Mouse (Mus musculus) liver, adult 2 months (tissue): ENCODE measurements at regions not wholly inside any gene's neighbourhood (a gene's known extent, or its start where the extent isn't known, plus 50 kb on each side); places are given as distances from the start of the nearest gene placed in this dataset.
"Not testable (repeated sequence)": the region's sequence is repeated elsewhere in the genome, so short reads cannot be mapped to it uniquely, and the experiment has no call there.

Experiments
- DNase-seq: peaks from one replicate; pipeline ENCODE4 v3.0.0-alpha.2; 2011; ENCODE audit warnings: low read depth, low spot score; ENCODE audit errors: extremely low read depth
- H3K27ac ChIP-seq: fragments of 200-500 bp; replicated peaks from 2 replicates; pipeline ENCODE4 v1.5.1; 2012; ENCODE audit warnings: low read depth, mild to moderate bottlenecking, control low read depth, inconsistent platforms, low read length; ENCODE audit not compliant: insufficient read depth
- H3K27me3 ChIP-seq: fragments of 200-500 bp; 2 replicates; pipeline ENCODE4 v1.6.1; 2012; ENCODE audit warnings: mild to moderate bottlenecking, moderate library complexity, low read length, inconsistent platforms; ENCODE audit not compliant: control insufficient read depth, insufficient read depth
- H3K36me3 ChIP-seq: fragments of 200-500 bp; 2 replicates; pipeline ENCODE4 v1.6.1; 2012; ENCODE audit warnings: low read length, inconsistent platforms; ENCODE audit not compliant: control insufficient read depth, insufficient read depth
- H3K4me1 ChIP-seq: fragments of 200-500 bp; 2 replicates; pipeline ENCODE4 v1.6.1; 2011; ENCODE audit warnings: low read length; ENCODE audit not compliant: control insufficient read depth, insufficient read depth
- H3K4me3 ChIP-seq: fragments of 200-500 bp; 2 replicates; pipeline ENCODE4 v1.5.1; 2011; ENCODE audit warnings: low read depth, mild to moderate bottlenecking, control low read depth, low read length, moderate library complexity; ENCODE audit not compliant: insufficient read depth
- H3K79me2 ChIP-seq: fragments of 200-500 bp; 2 replicates; pipeline ENCODE4 v1.6.1; 2012; ENCODE audit warnings: inconsistent platforms, mild to moderate bottlenecking, low read length, moderate library complexity; ENCODE audit not compliant: control insufficient read depth, insufficient read depth
- H3K9ac ChIP-seq: fragments of 200-500 bp; 2 replicates; pipeline ENCODE4 v1.6.1; 2012; ENCODE audit warnings: low read depth, mild to moderate bottlenecking, control low read depth, inconsistent platforms, low read length
- CTCF ChIP-seq: fragments of 200-500 bp; IDR thresholded peaks from 2 replicates; pipeline ENCODE4 v1.5.1; 2011; ENCODE audit warnings: low read depth, low read length, control low read depth
- POLR2A ChIP-seq: fragments of 200-500 bp; IDR thresholded peaks from 2 replicates; pipeline ENCODE4 v1.6.1; 2011; ENCODE audit warnings: low read length, control low read depth; ENCODE audit not compliant: insufficient read depth; ENCODE audit errors: extremely low read depth
- WGBS: fragments of 180-500 bp; shearing (Covaris S2); methylation state at CpG from one replicate; pipeline ENCODE4 v1.1.7; 2018; 5-methylcytosine and 5-hydroxymethylcytosine counted together

DNA sequence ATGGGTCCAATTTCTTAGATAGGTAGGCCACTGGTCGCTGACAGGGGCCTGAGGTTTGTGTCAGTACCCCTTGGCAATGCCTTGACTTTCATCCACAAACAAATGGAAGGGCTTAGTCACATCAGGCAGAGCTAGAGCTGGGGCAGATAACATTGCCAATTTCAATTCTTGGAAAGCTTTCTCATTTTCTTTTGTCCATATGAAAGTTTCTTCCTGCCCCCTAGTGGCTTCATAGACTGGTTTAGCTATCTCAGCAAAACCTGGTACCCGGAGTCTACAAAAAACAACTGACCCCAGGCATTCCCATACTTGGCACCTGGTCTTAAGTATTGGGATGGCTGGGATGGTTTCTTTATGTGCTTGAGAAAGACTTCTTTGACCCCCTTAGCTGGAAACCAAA is 161.4 kb upstream of the Thpo start:
- DNase-seq: peak; percentile 26
- no peaks in the 10 kb centered on the region for H3K27me3 ChIP-seq
- WGBS: 43% methylated on average over 2 of the region's 2 CpGs
- H3K36me3 ChIP-seq: no peaks in the 10 kb centered on the region
- no peaks in the 10 kb centered on the region for H3K79me2 ChIP-seq
- H3K27ac ChIP-seq: no peak overlapping the region
- H3K4me3 ChIP-seq: no peak overlapping the region
- TF ChIP-seq CTCF: no peak
- no peak for TF ChIP-seq POLR2A
- H3K4me1 ChIP-seq: no peaks in the 10 kb centered on the region
- no peak overlapping the region for H3K9ac ChIP-seq

DNA sequence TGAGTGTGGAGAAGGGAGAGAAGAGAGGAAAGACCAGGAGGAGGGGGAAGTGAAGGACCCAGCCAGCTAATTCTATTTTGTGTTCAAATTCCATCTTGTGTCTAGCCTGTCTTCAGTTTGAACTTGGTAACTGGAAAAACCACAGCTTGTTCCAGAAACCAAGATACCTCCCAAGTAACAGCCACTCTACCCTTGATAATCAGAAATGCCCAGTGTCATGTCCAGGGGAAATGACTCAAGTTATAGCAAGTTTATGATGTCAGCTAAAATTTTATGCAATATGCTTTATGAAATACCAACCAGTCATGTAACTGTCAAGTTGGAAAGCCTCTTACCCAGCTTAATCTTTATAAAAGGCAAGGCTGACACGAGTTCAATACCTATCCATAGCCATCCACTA is 137.4 kb upstream of the Thpo start:
- Histone ChIP-seq H3K9ac (no peak overlapping the region), H3K27me3 (no peaks in the 10 kb centered on the region), H3K79me2 (no peaks in the 10 kb centered on the region), H3K4me3 (no peak overlapping the region), H3K27ac (no peak overlapping the region), H3K36me3 (no peaks in the 10 kb centered on the region), H3K4me1 (no peaks in the 10 kb centered on the region)
- TF ChIP-seq CTCF: no peak
- no peak for DNase-seq
- 35% methylated on average over 1 of the region's 1 CpGs for WGBS

DNA sequence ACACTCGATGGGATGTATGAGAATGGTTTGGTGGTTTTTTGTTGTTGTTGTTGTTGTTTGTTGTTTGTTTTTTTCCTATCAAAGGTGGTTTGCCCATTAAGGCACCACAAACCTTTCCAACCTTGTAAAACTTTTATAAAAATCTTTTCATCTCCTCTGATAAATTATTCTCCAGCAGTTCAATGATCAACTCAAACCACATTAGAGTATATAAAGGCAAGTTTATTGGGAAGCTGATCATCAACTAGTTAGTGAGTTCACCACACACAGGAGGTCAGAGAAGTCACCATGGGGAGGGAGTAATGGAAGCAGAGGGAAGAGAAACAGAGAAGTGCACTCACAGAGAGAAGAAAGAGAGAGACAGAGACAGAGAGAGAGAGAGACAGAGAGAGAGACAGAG is 132.5 kb upstream of the Thpo start:
- H3K27ac ChIP-seq: no peak overlapping the region
- no peaks in the 10 kb centered on the region for H3K4me1 ChIP-seq
- H3K79me2 ChIP-seq: no peaks in the 10 kb centered on the region
- no peak overlapping the region for H3K4me3 ChIP-seq
- no peak overlapping the region for H3K9ac ChIP-seq
- no peaks in the 10 kb centered on the region for H3K36me3 ChIP-seq
- TF ChIP-seq CTCF (no peak), POLR2A (no peak)
- no peak for DNase-seq
- WGBS: 79% methylated on average over 1 of the region's 1 CpGs
- H3K27me3 ChIP-seq: no peaks in the 10 kb centered on the region

DNA sequence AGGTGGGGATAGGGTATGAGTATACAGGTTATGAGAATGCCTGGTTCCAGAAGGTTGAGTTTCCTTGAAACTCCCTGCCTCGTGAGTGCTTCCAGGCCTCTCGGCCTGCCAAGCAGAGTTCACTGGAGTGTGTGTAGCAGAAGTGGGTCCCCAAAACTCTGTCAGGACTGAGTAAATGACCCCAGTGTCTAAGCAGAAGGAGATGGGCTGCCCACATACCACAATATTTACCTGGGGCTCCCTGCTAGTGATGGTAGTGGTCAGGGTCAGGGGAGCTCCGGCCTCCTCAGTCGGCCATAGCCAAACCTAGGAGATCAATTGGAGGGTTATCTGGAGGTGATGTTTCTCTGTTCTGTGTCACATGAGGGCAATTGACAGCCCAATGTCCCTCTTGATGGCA is 126.9 kb upstream of the Thpo start:
- Histone ChIP-seq H3K27me3 (no peaks in the 10 kb centered on the region), H3K9ac (no peak overlapping the region), H3K36me3 (no peaks in the 10 kb centered on the region), H3K79me2 (no peaks in the 10 kb centered on the region), H3K27ac (no peak overlapping the region), H3K4me1 (no peaks in the 10 kb centered on the region), H3K4me3 (no peak overlapping the region)
- WGBS: over 99% methylated on average over 4 of the region's 4 CpGs
- DNase-seq: no peak
- TF ChIP-seq POLR2A: no peak
- TF ChIP-seq CTCF: no peak

GRCm38 (mm10) chr16:20860606-20861005 is 126.3 kb upstream of the Thpo start:
- DNase-seq, H3K36me3 ChIP-seq, H3K4me1 ChIP-seq, H3K9ac ChIP-seq, H3K79me2 ChIP-seq, H3K27me3 ChIP-seq, H3K27ac ChIP-seq, H3K4me3 ChIP-seq: not testable (repeated sequence)
- WGBS: 88% methylated on average over 3 of the region's 3 CpGs

GRCm38 (mm10) chr16:20854696-20855213 is 120.4 kb upstream of the Thpo start:
- Histone ChIP-seq H3K27ac (no peak overlapping the region), H3K4me3 (no peak overlapping the region), H3K36me3 (no peaks in the 10 kb centered on the region), H3K9ac (no peak overlapping the region), H3K27me3 (no peaks in the 10 kb centered on the region), H3K4me1 (no peaks in the 10 kb centered on the region), H3K79me2 (no peaks in the 10 kb centered on the region)
- DNase-seq: no peak
- TF ChIP-seq CTCF (no peak), POLR2A (no peak)
- WGBS: 80% methylated on average over 1 of the region's 1 CpGs
